Mouse (Mus musculus) liver, embryonic 13.5 days (tissue): ENCODE measurements around the gene Fer1l5. TPM values are rescaled to one million over a fixed set of nuclear protein-coding genes. Genes with fewer than 3 reads are reported as not detected.
A peak's percentile ranks its signal among the peaks of the same experiment; 100 is the strongest.

Experiments used
- ATAC-seq: fragments of 200-750 bp; cut with Nextera tagmentation; 2 replicates; pipeline ENCODE4 v1.8.0; 2017; ENCODE audit warnings: low read depth, mild to moderate bottlenecking, moderate number of reproducible peaks, moderate library complexity
- DNase-seq: peaks from one replicate; pipeline ENCODE4 v3.0.0; 2022
- H3K27ac ChIP-seq: fragments of 300-500 bp; sonication (generic); 2 replicates; pipeline ENCODE4 v1.5.1; 2015; ENCODE audit warnings: moderate library complexity, mild to moderate bottlenecking, inconsistent platforms
- H3K27me3 ChIP-seq: fragments of 300-500 bp; sonication (generic); 2 replicates; pipeline ENCODE4 v1.6.1; 2015; ENCODE audit warnings: mild to moderate bottlenecking, inconsistent platforms
- H3K36me3 ChIP-seq: fragments of 300-500 bp; sonication (generic); 2 replicates; pipeline ENCODE4 v1.6.1; 2015; ENCODE audit warnings: mild to moderate bottlenecking, inconsistent platforms
- H3K4me1 ChIP-seq: fragments of 300-500 bp; sonication (generic); replicated peaks from 2 replicates; pipeline ENCODE4 v1.6.1; 2015; ENCODE audit warnings: inconsistent platforms
- H3K4me2 ChIP-seq: fragments of 300-500 bp; sonication (generic); 2 replicates; pipeline ENCODE4 v1.6.1; 2015; ENCODE audit warnings: inconsistent platforms, mild to moderate bottlenecking, moderate library complexity
- H3K4me3 ChIP-seq: fragments of 300-500 bp; sonication (generic); replicated peaks from 2 replicates; pipeline ENCODE4 v1.5.1; 2015; ENCODE audit warnings: mild to moderate bottlenecking, inconsistent platforms
- H3K9ac ChIP-seq: fragments of 300-500 bp; sonication (generic); 2 replicates; pipeline ENCODE4 v1.6.1; 2015; ENCODE audit warnings: mild to moderate bottlenecking, inconsistent platforms
- H3K9me3 ChIP-seq: fragments of 300-500 bp; sonication (generic); replicated peaks from 2 replicates; pipeline ENCODE4 v1.6.1; 2016; ENCODE audit warnings: inconsistent platforms
- WGBS: fragments of 180-500 bp; shearing (Covaris S2); methylation state at CpG from one replicate; pipeline ENCODE4 v1.1.7; 2015; ENCODE audit not compliant: insufficient replicate concordance; 5-methylcytosine and 5-hydroxymethylcytosine counted together
- polyA plus RNA-seq: library from polyadenylated mRNA; unstranded; fragments of >200 nt; fragmentation: Nextera tagmentation; extraction: Ambion mirVana; gene quantifications from 2 replicates; pipeline ENCODE4 v1.2.1, GENCODE M21; 2015

The Fer1l5 gene
- polyA plus RNA-seq, 1 experiment from 2014 or later = 0.23 TPM

DNA sequence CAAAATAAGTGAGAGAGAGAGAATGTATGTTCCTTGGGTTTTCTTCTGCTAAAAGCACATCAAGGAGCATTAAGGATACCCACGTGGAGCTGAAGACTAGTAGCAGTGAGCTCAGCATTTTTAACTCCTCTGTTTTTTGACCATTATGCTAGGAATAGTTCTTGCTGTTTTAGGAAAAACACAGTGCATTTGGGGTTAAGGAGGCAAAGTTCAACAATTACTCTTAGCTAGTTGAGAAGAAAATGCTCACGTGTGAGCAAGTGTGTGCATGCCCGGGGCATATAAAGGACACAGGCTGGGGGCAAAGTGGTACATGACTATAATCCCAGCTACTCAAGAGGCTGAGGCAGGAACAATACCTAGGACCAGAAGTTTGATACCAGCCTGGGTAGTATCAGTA, 61.5 kb downstream of the Fer1l5 start:
- ATAC-seq = no peak
- no peaks in the 10 kb centered on the region for H3K27me3 ChIP-seq

GRCm38 (mm10) chr1:36435071-36435470, 63.0 kb downstream of the Fer1l5 start:
- H3K4me3 ChIP-seq = no peak overlapping the region
- no peak overlapping the region for H3K27ac ChIP-seq
- no peaks in the 10 kb centered on the region for H3K27me3 ChIP-seq
- ATAC-seq = no peak
- H3K9me3 ChIP-seq = no peaks in the 10 kb centered on the region
- peaks cover 69% of the 10 kb centered on the region for H3K36me3 ChIP-seq
- no peak overlapping the region for H3K4me2 ChIP-seq
- WGBS = 71% methylated on average over 4 of the region's 4 CpGs
- no peak for DNase-seq
- H3K9ac ChIP-seq = no peak overlapping the region
- H3K4me1 ChIP-seq = no peaks in the 10 kb centered on the region

More for the DNA sequence above, 61.5 kb downstream of the Fer1l5 start:
- no peak for DNase-seq
- H3K4me2 ChIP-seq = no peak overlapping the region
- H3K27ac ChIP-seq = no peak overlapping the region
- H3K9me3 ChIP-seq = no peaks in the 10 kb centered on the region
- no peaks in the 10 kb centered on the region for H3K4me1 ChIP-seq
- H3K4me3 ChIP-seq = no peak overlapping the region
- 75% methylated on average over 3 of the region's 3 CpGs for WGBS
- H3K36me3 ChIP-seq = peaks cover 67% of the 10 kb centered on the region
- H3K9ac ChIP-seq = no peak overlapping the region

DNA sequence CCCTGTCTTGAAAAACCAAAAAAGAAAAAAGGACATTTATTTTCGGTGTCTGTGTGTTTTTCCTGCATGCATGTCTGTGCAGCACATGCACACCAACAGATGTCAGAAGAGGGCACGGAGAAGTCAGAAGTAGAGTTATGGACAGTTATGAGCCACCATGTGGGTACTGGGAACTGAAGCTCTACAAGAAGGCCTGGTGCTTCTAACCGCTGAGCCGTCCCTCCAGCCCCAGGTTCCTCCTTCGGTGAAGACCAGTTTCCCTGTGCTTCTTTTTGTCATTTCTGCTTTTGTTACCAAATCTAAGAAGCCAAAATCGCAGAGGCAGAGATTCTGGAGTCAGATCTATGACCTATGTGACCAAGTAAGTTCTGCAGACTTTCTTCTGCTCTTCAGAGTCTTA, 64.4 kb downstream of the Fer1l5 start:
- no peaks in the 10 kb centered on the region for H3K27me3 ChIP-seq
- no peak overlapping the region for H3K9ac ChIP-seq
- DNase-seq (no peak), ATAC-seq (no peak)
- H3K4me1 ChIP-seq = no peaks in the 10 kb centered on the region
- no peaks in the 10 kb centered on the region for H3K9me3 ChIP-seq
- no peak overlapping the region for H3K4me3 ChIP-seq
- H3K27ac ChIP-seq = no peak overlapping the region
- peaks cover 70% of the 10 kb centered on the region for H3K36me3 ChIP-seq
- no peak overlapping the region for H3K4me2 ChIP-seq
- WGBS = 79% methylated on average over 6 of the region's 6 CpGs

DNA sequence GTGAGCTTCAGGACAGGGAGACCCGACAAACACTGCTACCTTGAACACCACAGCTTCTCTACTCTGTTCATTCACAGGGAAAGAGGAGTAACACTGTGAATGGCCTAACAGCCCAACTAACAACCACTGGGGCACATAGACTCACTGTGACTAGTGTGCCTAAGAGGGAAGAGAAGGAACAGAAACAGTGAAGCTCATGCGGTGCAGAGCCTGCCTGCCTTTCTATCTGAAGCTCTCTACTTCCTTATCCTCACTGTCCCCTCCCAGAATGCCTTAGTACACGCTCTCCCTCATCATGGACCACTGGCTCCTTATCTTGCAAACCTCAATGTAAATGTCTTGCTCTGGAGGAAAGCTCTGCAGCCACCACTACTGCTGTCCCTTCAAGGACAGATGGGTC, 65.1 kb downstream of the Fer1l5 start:
- Histone ChIP-seq H3K4me3 (no peak overlapping the region), H3K9ac (no peak overlapping the region), H3K27ac (no peak overlapping the region), H3K36me3 (peaks cover 68% of the 10 kb centered on the region), H3K4me2 (no peak overlapping the region), H3K4me1 (no peaks in the 10 kb centered on the region), H3K27me3 (no peaks in the 10 kb centered on the region), H3K9me3 (no peaks in the 10 kb centered on the region)
- DNase-seq (no peak), ATAC-seq (no peak)
- WGBS = 64% methylated on average over 3 of the region's 3 CpGs

DNA sequence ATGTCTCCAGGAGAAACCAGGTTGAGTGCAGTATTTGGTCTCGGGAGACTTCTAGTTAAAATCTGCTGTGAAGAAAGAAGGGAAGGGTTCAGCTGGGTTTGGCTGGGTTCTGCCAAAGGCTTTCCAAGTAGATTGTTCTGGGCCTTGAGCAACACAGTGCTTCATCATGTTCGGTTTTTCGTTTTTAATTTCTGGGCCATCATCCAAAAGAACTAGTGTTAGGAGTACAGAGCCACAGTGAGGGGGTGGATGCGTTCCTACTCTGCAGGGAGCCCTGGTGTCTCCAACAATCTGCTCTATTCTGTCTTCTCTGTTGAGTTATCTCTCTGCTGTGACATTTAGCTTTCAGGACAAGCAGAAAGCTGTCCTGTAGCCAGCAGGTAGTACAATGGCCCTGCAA, 69.0 kb downstream of the Fer1l5 start:
- Histone ChIP-seq H3K4me2 (no peak overlapping the region), H3K9ac (no peak overlapping the region), H3K9me3 (no peaks in the 10 kb centered on the region), H3K4me1 (peaks cover 17% of the 10 kb centered on the region), H3K36me3 (peaks cover 51% of the 10 kb centered on the region), H3K27me3 (no peaks in the 10 kb centered on the region), H3K27ac (no peak overlapping the region), H3K4me3 (no peak overlapping the region)
- DNase-seq (no peak), ATAC-seq (no peak)
- whole genome bisulfite sequencing = 91% methylated on average over 4 of the region's 4 CpGs

DNA sequence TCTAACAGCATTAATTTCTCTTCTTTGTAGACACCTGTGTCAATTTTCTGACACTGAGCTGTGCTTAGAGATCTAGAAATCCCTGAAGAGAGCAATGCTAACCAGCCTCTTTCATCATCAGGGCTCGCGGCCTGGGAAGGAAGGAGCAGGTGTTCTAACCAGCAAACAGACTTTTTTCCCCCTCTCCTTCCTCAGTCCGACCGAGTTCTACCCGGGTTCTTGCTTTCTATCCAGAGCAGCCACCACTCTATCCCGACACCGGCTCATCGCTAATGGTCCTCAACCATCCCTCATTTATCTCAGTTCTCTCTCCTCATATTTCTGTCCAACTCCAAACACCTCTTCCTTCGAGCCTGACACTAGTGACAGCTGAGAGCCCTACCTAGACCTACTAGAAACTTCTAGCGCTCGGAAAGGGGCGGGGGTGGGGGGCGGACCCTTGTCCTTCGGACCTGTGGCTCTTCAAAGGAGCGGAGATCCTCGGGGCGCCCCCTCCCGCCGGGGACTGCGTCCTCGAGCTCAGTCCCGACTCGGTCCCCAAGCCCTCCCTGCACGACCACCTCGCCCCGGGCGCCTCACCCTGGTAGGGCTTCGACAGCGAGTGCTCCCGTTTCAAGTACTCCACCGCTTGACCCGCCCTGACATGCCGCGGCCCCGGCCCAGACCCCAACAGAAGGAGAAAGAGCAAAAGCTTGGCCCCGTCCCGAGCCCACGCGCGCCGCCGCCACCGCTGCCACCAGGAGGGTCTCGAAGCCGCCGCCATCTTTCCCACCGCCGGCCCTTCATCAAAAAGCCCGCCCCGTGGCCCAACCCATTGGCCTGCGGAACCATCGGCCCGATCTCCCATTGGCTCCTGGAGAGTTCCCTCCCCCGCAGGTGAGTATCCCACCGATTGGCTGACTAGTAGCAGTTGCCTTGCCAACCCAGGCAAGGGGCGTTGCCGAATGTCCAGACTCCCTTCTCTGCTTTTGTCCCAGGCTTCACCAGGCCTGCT, 72.7 kb downstream of the Fer1l5 start, which contains the start of gene Lman2l:
Gene Lman2l, minus strand, starts transcription at position 801 of the 994 bp plus-strand sequence.
- Histone ChIP-seq H3K4me2 (peak within 1 kb of the TSS; percentile 93), H3K27me3 (no peaks in the 10 kb centered on the region), H3K4me3 (peak within 1 kb of the TSS; percentile 93), H3K9ac (peak within 1 kb of the TSS; percentile 86), H3K36me3 (peaks cover 17% of the 10 kb centered on the region; the same call in 1 of the 2 replicates), H3K9me3 (no peaks in the 10 kb centered on the region), H3K4me1 (peaks cover 17% of the 10 kb centered on the region), H3K27ac (peak within 1 kb of the TSS; percentile 55)
- peak; percentile 94 for DNase-seq
- ATAC-seq = peak; percentile 100
- under 1% methylated on average over 56 of the region's 57 CpGs for WGBS

GRCm38 (mm10) chr1:36445508-36445907, 73.4 kb downstream of the Fer1l5 start:
- 44% methylated on average over 8 of the region's 8 CpGs for WGBS
- peaks cover 17% of the 10 kb centered on the region; the same call in 1 of the 2 replicates for H3K36me3 ChIP-seq
- peak overlapping the region; percentile 30; the same call in 1 of the 2 replicates for H3K27ac ChIP-seq
- H3K4me2 ChIP-seq = peak overlapping the region; percentile 26
- H3K4me1 ChIP-seq = peaks cover 17% of the 10 kb centered on the region
- no peak for DNase-seq
- no peaks in the 10 kb centered on the region for H3K9me3 ChIP-seq
- no peak overlapping the region for H3K9ac ChIP-seq
- no peak for ATAC-seq
- H3K4me3 ChIP-seq = peak overlapping the region; percentile 14; the same call in 1 of the 2 replicates
- no peaks in the 10 kb centered on the region for H3K27me3 ChIP-seq

GRCm38 (mm10) chr1:36446106-36446824, 74.2 kb downstream of the Fer1l5 start:
- peak overlapping the region; percentile 54; the same call in 1 of the 2 replicates for H3K27ac ChIP-seq
- no peaks in the 10 kb centered on the region for H3K9me3 ChIP-seq
- H3K9ac ChIP-seq = no peak overlapping the region
- no peak overlapping the region for H3K4me2 ChIP-seq
- H3K27me3 ChIP-seq = no peaks in the 10 kb centered on the region
- 0 out of 2 replicates have a peak, but pooled peaks cover 12% of the 10 kb centered on the region for H3K36me3 ChIP-seq
- DNase-seq (no peak), ATAC-seq (no peak)
- H3K4me3 ChIP-seq = no peak overlapping the region
- H3K4me1 ChIP-seq = peaks cover 17% of the 10 kb centered on the region
- 22% methylated on average over 5 of the region's 5 CpGs for WGBS

GRCm38 (mm10) chr1:36446841-36447240, 74.8 kb downstream of the Fer1l5 start:
- Histone ChIP-seq H3K4me1 (peaks cover 17% of the 10 kb centered on the region), H3K4me3 (no peak overlapping the region), H3K9ac (no peak overlapping the region), H3K9me3 (no peaks in the 10 kb centered on the region), H3K36me3 (0 out of 2 replicates have a peak, but pooled peaks cover 8% of the 10 kb centered on the region), H3K27ac (0 out of 2 replicates have a peak overlapping the region, but pooled peaks have one; percentile 54), H3K27me3 (no peaks in the 10 kb centered on the region), H3K4me2 (no peak overlapping the region)
- 51% methylated on average over 5 of the region's 5 CpGs for WGBS
- no peak for DNase-seq
- no peak for ATAC-seq

GRCm38 (mm10) chr1:36454055-36454815, 82.1 kb downstream of the Fer1l5 start:
- H3K27me3 ChIP-seq = no peaks in the 10 kb centered on the region

More at GRCm38 (mm10) chr1:36454055-36454815, 82.1 kb downstream of the Fer1l5 start:
- H3K4me1 ChIP-seq = peaks cover 6% of the 10 kb centered on the region
- no peak overlapping the region for H3K9ac ChIP-seq
- ATAC-seq = no peak
- WGBS = 66% methylated on average over 6 of the region's 6 CpGs
- no peaks in the 10 kb centered on the region for H3K36me3 ChIP-seq
- no peak for DNase-seq
- no peak overlapping the region for H3K4me2 ChIP-seq
- no peak overlapping the region for H3K4me3 ChIP-seq
- no peak overlapping the region for H3K27ac ChIP-seq
- no peaks in the 10 kb centered on the region for H3K9me3 ChIP-seq
